Mouse (Mus musculus) mammary gland, adult 2 months (tissue): ENCODE results near the gene Klhdc4. TPM values are rescaled to one million over a fixed set of nuclear protein-coding genes. Genes with fewer than 3 reads are reported as not detected.

Experiments
- polyA plus RNA-seq: library from polyadenylated mRNA; depleted of rRNA; stranded (reverse); fragments of >200 nt; gene quantifications from 2 replicates; pipeline ENCODE4 v1.2.3, GENCODE M21; 2012; ENCODE audit warnings: low replicate concordance; rRNA removed

Gene Klhdc4
- polyA plus RNA-seq, result 15.5 and 17.9 TPM in 2 replicates

DNA sequence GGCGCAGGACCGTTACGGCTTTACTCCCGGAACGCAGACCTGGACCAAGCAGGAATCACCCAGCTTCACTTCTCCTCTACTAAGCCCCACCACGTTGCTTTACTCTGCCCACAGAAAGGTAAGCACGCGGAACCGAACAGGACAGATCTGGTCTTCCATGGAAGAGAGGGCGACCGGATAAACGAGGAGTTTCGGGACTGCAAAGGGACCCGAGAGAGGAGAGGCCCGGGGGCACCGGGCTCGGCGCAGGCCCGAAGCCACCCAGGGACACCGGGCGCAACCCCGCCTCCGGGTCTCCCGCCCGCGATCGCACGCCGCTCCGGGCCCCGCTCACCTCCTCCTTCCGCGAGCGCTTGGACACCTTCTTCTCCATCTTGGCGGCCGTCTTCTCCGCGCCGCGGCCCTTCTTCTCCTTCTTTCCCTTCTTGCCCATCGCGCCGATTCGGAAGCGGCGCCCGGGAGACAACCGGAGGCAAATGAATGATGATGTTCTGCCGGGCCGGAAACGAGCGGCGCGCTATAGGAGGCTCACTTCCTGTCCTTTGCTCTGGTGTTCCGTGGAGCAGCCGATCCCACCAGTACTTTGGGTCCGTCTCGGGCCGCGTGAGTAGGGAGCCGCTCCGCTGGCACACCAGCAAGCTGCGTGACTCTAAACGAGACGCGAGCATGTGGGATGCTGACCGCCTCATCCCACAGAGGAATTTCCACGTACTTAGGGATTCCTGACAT is at the start of gene Klhdc4:
Klhdc4 (minus strand) TSS at position 522 of the 729 bp plus-strand sequence.

Other genes with a start within 250 kb of the Klhdc4 start
- 104 and 161 TPM in 2 replicates for gene Map1lc3b, start 239.2 kb downstream of the Klhdc4 start, polyA plus RNA-seq
- 24.5 and 40.2 TPM in 2 replicates for gene Zcchc14, start 176.7 kb downstream of the Klhdc4 start, polyA plus RNA-seq
- 0.06 and 0.13 TPM in 2 replicates for gene Jph3, start 99.9 kb downstream of the Klhdc4 start, polyA plus RNA-seq
- gene Slc7a5, start 78.1 kb upstream of the Klhdc4 start, polyA plus RNA-seq, result 18.2 and 24.8 TPM in 2 replicates
- gene Car5a, start 115.3 kb upstream of the Klhdc4 start, polyA plus RNA-seq, result 0.55 TPM in 1 of 2 replicates, not detected in the other
- gene Banp, start 120.2 kb upstream of the Klhdc4 start, polyA plus RNA-seq, result 48.5 and 75.6 TPM in 2 replicates